Mouse (Mus musculus) heart, embryonic 12.5 days (tissue): ENCODE measurements around the gene Zcrb1. TPM values are rescaled to one million over a fixed set of nuclear protein-coding genes. Genes with fewer than 3 reads are reported as not detected.

ENCODE experiments used
- ATAC-seq: fragments of 200-750 bp; cut with Nextera tagmentation; 2 replicates; pipeline ENCODE4 v1.8.0; 2017; ENCODE audit warnings: moderate TSS enrichment, moderate library complexity; ENCODE audit not compliant: insufficient number of reproducible peaks, low FRiP score
- H3K27ac ChIP-seq: fragments of 300-500 bp; sonication (generic); 2 replicates; pipeline ENCODE4 v1.5.1; 2016; ENCODE audit warnings: mild to moderate bottlenecking, moderate library complexity; ENCODE audit not compliant: poor library complexity, severe bottlenecking
- H3K27me3 ChIP-seq: fragments of 300-500 bp; sonication (generic); replicated peaks from 2 replicates; pipeline ENCODE4 v1.6.1; 2016; ENCODE audit warnings: mild to moderate bottlenecking, moderate library complexity
- H3K36me3 ChIP-seq: fragments of 300-500 bp; sonication (generic); 2 replicates; pipeline ENCODE4 v1.6.1; 2016; ENCODE audit warnings: mild to moderate bottlenecking, moderate library complexity
- H3K4me1 ChIP-seq: fragments of 300-500 bp; sonication (generic); replicated peaks from 2 replicates; pipeline ENCODE4 v1.6.1; 2016; ENCODE audit warnings: mild to moderate bottlenecking
- H3K4me2 ChIP-seq: fragments of 300-500 bp; sonication (generic); 2 replicates; pipeline ENCODE4 v1.6.1; 2016; ENCODE audit warnings: mild to moderate bottlenecking, moderate library complexity
- H3K4me3 ChIP-seq: fragments of 300-500 bp; sonication (generic); 2 replicates; pipeline ENCODE4 v1.5.1; 2016; ENCODE audit warnings: mild to moderate bottlenecking
- H3K9ac ChIP-seq: fragments of 300-500 bp; sonication (generic); 2 replicates; pipeline ENCODE4 v1.6.1; 2016; ENCODE audit warnings: mild to moderate bottlenecking, moderate library complexity
- H3K9me3 ChIP-seq: fragments of 300-500 bp; sonication (generic); replicated peaks from 2 replicates; pipeline ENCODE4 v1.6.1; 2016; ENCODE audit warnings: mild to moderate bottlenecking, moderate library complexity
- WGBS: fragments of 180-500 bp; shearing (Covaris S2); methylation state at CpG from one replicate; pipeline ENCODE4 v1.1.7; 2016; 5-methylcytosine and 5-hydroxymethylcytosine counted together
- polyA plus RNA-seq: library from polyadenylated mRNA; unstranded; fragments of >200 nt; fragmentation: Nextera tagmentation; extraction: Ambion mirVana; gene quantifications from 2 replicates; pipeline ENCODE4 v1.2.1, GENCODE M21; 2016

The Zcrb1 gene
- 124 and 135 TPM in 2 replicates for polyA plus RNA-seq

- H3K9me3 ChIP-seq = no peaks in the 10 kb centered on the region
- H3K36me3 ChIP-seq = peaks cover 17% of the 10 kb centered on the region
- peaks cover 31% of the 10 kb centered on the region for H3K4me1 ChIP-seq
- no peaks in the 10 kb centered on the region for H3K27me3 ChIP-seq
- peak within 1 kb of the TSS; percentile 85 for H3K4me3 ChIP-seq
- H3K4me2 ChIP-seq = peak within 1 kb of the TSS; percentile 80
- peak within 1 kb of the TSS; percentile 89 for H3K9ac ChIP-seq
- peak; percentile 93 for ATAC-seq
- H3K27ac ChIP-seq = peak within 1 kb of the TSS; percentile 80
- under 1% methylated on average over 97 of the region's 100 CpGs for WGBS
Measured at GRCm38 (mm10) chr15:93397826-93398698, at the start of gene Zcrb1, which contains the start of gene Pphln1. Gene Zcrb1, minus strand, starts transcription at chr15:93398334. Gene Pphln1, plus strand, starts transcription at chr15:93398350.

- no peak for ATAC-seq
- 86% methylated on average over 6 of the region's 6 CpGs for WGBS
- no peak overlapping the region for H3K27ac ChIP-seq
- no peak overlapping the region for H3K4me3 ChIP-seq
- no peak overlapping the region for H3K9ac ChIP-seq
- H3K36me3 ChIP-seq = peaks cover 45% of the 10 kb centered on the region
- H3K4me2 ChIP-seq = no peak overlapping the region
- peaks cover 2% of the 10 kb centered on the region; the same call in 1 of the 2 replicates for H3K4me1 ChIP-seq
- no peaks in the 10 kb centered on the region for H3K9me3 ChIP-seq
- no peaks in the 10 kb centered on the region for H3K27me3 ChIP-seq
Measured at GRCm38 (mm10) chr15:93443676-93444075, 45.5 kb upstream of the Zcrb1 start.

GRCm38 (mm10) chr15:93442271-93442670, 44.1 kb upstream of the Zcrb1 start:
- Histone ChIP-seq H3K4me2 (no peak overlapping the region), H3K4me1 (no peaks in the 10 kb centered on the region), H3K9me3 (no peaks in the 10 kb centered on the region), H3K4me3 (no peak overlapping the region), H3K27me3 (no peaks in the 10 kb centered on the region), H3K36me3 (peaks cover 44% of the 10 kb centered on the region), H3K9ac (no peak overlapping the region), H3K27ac (no peak overlapping the region)
- no peak for ATAC-seq
- WGBS = 92% methylated on average over 4 of the region's 4 CpGs

- H3K4me2 ChIP-seq = no peak overlapping the region
- no peak for ATAC-seq
Measured at GRCm38 (mm10) chr15:93438663-93439062, 40.5 kb upstream of the Zcrb1 start.

GRCm38 (mm10) chr15:93435998-93436397, 37.9 kb upstream of the Zcrb1 start:
- Histone ChIP-seq H3K9me3 (no peaks in the 10 kb centered on the region), H3K4me2 (no peak overlapping the region), H3K4me3 (no peak overlapping the region), H3K36me3 (peaks cover 19% of the 10 kb centered on the region), H3K27ac (no peak overlapping the region), H3K9ac (no peak overlapping the region), H3K4me1 (peaks cover 5% of the 10 kb centered on the region; the same call in 1 of the 2 replicates), H3K27me3 (no peaks in the 10 kb centered on the region)
- no peak for ATAC-seq
- 87% methylated on average over 12 of the region's 12 CpGs for WGBS

More at GRCm38 (mm10) chr15:93438663-93439062, 40.5 kb upstream of the Zcrb1 start:
- peaks cover 33% of the 10 kb centered on the region for H3K36me3 ChIP-seq
- H3K9ac ChIP-seq = no peak overlapping the region
- H3K4me1 ChIP-seq = peaks cover 4% of the 10 kb centered on the region; the same call in 1 of the 2 replicates
- no peak overlapping the region for H3K27ac ChIP-seq
- H3K4me3 ChIP-seq = no peak overlapping the region
- no peaks in the 10 kb centered on the region for H3K9me3 ChIP-seq
- no peaks in the 10 kb centered on the region for H3K27me3 ChIP-seq
- 39% methylated on average over 5 of the region's 5 CpGs for WGBS

GRCm38 (mm10) chr15:93433811-93434210, 35.7 kb upstream of the Zcrb1 start:
- Histone ChIP-seq H3K4me2 (no peak overlapping the region), H3K27me3 (no peaks in the 10 kb centered on the region), H3K9ac (0 out of 2 replicates have a peak overlapping the region, but pooled peaks have one; percentile 14), H3K4me1 (peaks cover 5% of the 10 kb centered on the region; the same call in 1 of the 2 replicates), H3K27ac (no peak overlapping the region), H3K4me3 (no peak overlapping the region), H3K36me3 (peaks cover 14% of the 10 kb centered on the region), H3K9me3 (no peaks in the 10 kb centered on the region)
- WGBS = 45% methylated on average over 11 of the region's 11 CpGs
- no peak for ATAC-seq

- Histone ChIP-seq H3K27ac (no peak overlapping the region), H3K36me3 (peaks cover 38% of the 10 kb centered on the region)
- ATAC-seq = no peak
Measured at GRCm38 (mm10) chr15:93422537-93422936, 24.4 kb upstream of the Zcrb1 start.

GRCm38 (mm10) chr15:93420596-93420995, 22.5 kb upstream of the Zcrb1 start:
- ATAC-seq = no peak
- WGBS = 83% methylated on average over 7 of the region's 7 CpGs
- no peak overlapping the region for H3K27ac ChIP-seq
- no peaks in the 10 kb centered on the region for H3K9me3 ChIP-seq
- no peak overlapping the region for H3K4me3 ChIP-seq
- H3K36me3 ChIP-seq = peaks cover 38% of the 10 kb centered on the region
- H3K4me1 ChIP-seq = no peaks in the 10 kb centered on the region
- H3K4me2 ChIP-seq = no peak overlapping the region
- no peaks in the 10 kb centered on the region for H3K27me3 ChIP-seq
- H3K9ac ChIP-seq = no peak overlapping the region

More at GRCm38 (mm10) chr15:93422537-93422936, 24.4 kb upstream of the Zcrb1 start:
- no peaks in the 10 kb centered on the region for H3K4me1 ChIP-seq
- 90% methylated on average over 1 of the region's 1 CpGs for WGBS
- H3K9ac ChIP-seq = no peak overlapping the region
- H3K9me3 ChIP-seq = no peaks in the 10 kb centered on the region
- no peak overlapping the region for H3K4me3 ChIP-seq
- H3K27me3 ChIP-seq = no peaks in the 10 kb centered on the region
- H3K4me2 ChIP-seq = no peak overlapping the region

- Histone ChIP-seq H3K27ac (no peak overlapping the region), H3K36me3 (peaks cover 32% of the 10 kb centered on the region), H3K9ac (no peak overlapping the region), H3K9me3 (no peaks in the 10 kb centered on the region), H3K4me3 (no peak overlapping the region), H3K27me3 (no peaks in the 10 kb centered on the region), H3K4me1 (no peaks in the 10 kb centered on the region), H3K4me2 (no peak overlapping the region)
- ATAC-seq = no peak
- WGBS = 78% methylated on average over 6 of the region's 6 CpGs
Measured at GRCm38 (mm10) chr15:93416300-93416699, 18.2 kb upstream of the Zcrb1 start.

- Histone ChIP-seq H3K4me3 (no peak overlapping the region), H3K27me3 (no peaks in the 10 kb centered on the region), H3K36me3 (peaks cover 31% of the 10 kb centered on the region), H3K9ac (no peak overlapping the region), H3K9me3 (no peaks in the 10 kb centered on the region), H3K4me2 (no peak overlapping the region), H3K27ac (no peak overlapping the region), H3K4me1 (no peaks in the 10 kb centered on the region)
- WGBS = 94% methylated on average over 9 of the region's 9 CpGs
- ATAC-seq = no peak
Measured at GRCm38 (mm10) chr15:93414456-93414855, 16.3 kb upstream of the Zcrb1 start.

- H3K27me3 ChIP-seq = no peaks in the 10 kb centered on the region
- no peak overlapping the region for H3K4me2 ChIP-seq
- H3K4me1 ChIP-seq = no peaks in the 10 kb centered on the region
- H3K36me3 ChIP-seq = peaks cover 31% of the 10 kb centered on the region
- no peak overlapping the region for H3K27ac ChIP-seq
- H3K9me3 ChIP-seq = no peaks in the 10 kb centered on the region
- H3K4me3 ChIP-seq = no peak overlapping the region
- ATAC-seq = no peak
- no peak overlapping the region for H3K9ac ChIP-seq
- WGBS = 96% methylated on average over 3 of the region's 3 CpGs
Measured at GRCm38 (mm10) chr15:93412445-93412844, 14.3 kb upstream of the Zcrb1 start.
